Mouse (Mus musculus): ENCODE measurements at regions not wholly inside any gene's neighbourhood (a gene's known extent, or its start where the extent isn't known, plus 50 kb on each side); places are given as distances from the start of the nearest gene placed in this dataset.

DNA sequence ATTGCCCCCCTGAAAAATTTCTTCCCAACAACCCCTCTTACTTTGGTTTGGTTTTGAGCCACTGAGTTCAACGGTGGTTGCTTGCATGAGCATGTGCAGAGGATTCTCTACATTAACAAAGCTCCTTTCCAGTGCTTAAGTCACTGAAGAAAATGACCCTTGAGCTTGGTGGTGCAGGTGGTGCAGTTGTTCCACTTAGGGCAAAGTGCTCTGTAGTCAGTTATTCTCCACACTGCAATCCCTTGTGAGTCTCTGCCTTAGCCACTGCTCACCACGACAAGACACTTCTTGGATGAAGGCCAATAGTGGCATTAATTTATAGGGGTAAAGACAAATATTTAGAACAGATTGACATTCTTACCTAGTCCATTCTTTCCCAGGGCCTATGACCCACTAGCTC lies 369.1 kb upstream of the Frg1 start:
- no peak for TF ChIP-seq POLR2A (IDR thresholded peaks at IDR 0.05; ENCODE audit: insufficient read depth, low read depth, low read length)
- no peak for TF ChIP-seq CTCF (IDR thresholded peaks at IDR 0.05; ENCODE audit: insufficient read depth, low read depth, low read length)

Measured in olfactory bulb, adult 2 months (tissue).